Comparison of ENCODE assay signal across 8 mouse cellular contexts in the genomic region with DNA sequence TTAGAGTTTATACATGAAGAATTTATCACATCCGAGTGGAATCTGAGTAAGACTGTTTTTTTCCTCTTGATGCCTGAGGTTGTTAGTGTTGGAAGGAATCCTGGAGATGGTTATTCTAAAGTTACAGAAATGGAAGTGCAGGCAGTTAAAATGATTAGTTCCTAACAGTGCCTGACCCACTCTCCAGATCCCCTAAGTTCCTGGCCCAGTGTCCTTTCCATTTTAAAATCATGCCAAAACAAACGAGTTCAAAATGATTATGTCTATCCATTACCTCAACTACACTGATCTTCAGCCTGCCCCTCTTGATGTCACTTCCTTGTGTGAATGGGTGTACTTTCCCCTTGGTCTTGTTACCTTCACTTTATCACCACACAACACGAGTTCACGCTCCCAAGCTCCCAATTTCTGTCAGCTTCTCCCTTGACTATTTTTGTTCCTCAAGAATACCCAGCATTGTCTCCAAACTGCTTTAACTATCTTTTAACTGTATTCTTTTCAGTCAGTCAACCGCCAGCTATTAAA. TPM values are rescaled to one million over a fixed set of nuclear protein-coding genes. Genes with fewer than 3 reads are reported as not detected.
DNase-seq lines count a peak whose midpoint lies in the region; ATAC-seq and TF ChIP-seq lines count a peak whose summit lies in the region.

No protein-coding gene starts in this region.

- H3K4me3 ChIP-seq in kidney, adult 2 months (ENCODE audit: insufficient read depth, low read depth, low read length), result no peak overlapping the region
- H3K4me3 ChIP-seq in embryonic facial prominence, embryonic 10.5 days, result peak overlapping the region; percentile 97
- peak overlapping the region; percentile 98 for H3K4me3 ChIP-seq in hindbrain, embryonic 15.5 days
- peak overlapping the region; percentile 96 for H3K4me3 ChIP-seq in midbrain, embryonic 14.5 days (replicated peaks; ENCODE audit: low read depth, low read length)

- H3K4me2 ChIP-seq in hindbrain, embryonic 15.5 days, result peak overlapping the region; percentile 67
- H3K4me2 ChIP-seq in midbrain, embryonic 14.5 days (ENCODE audit: low read length), result peak overlapping the region; percentile 79

- H3K4me1 ChIP-seq in kidney, adult 2 months (ENCODE audit: control insufficient read depth, insufficient read depth, low read length), result 0 out of 2 replicates have a peak, but pooled peaks cover 3% of the 10 kb centered on the region
- peaks cover 32% of the 10 kb centered on the region for H3K4me1 ChIP-seq in embryonic facial prominence, embryonic 10.5 days
- H3K4me1 ChIP-seq in hindbrain, embryonic 15.5 days (replicated peaks), result peaks cover 54% of the 10 kb centered on the region
- peaks cover 29% of the 10 kb centered on the region for H3K4me1 ChIP-seq in midbrain, embryonic 14.5 days (ENCODE audit: control insufficient read depth, insufficient read depth, low read length)

- 53% methylated on average over 5 of the region's 5 CpGs for WGBS in kidney, adult 2 months
- 42% methylated on average over 5 of the region's 5 CpGs for WGBS in embryonic facial prominence, embryonic 10.5 days
- WGBS in hindbrain, embryonic 15.5 days, result 29% methylated on average over 5 of the region's 5 CpGs
- 27% methylated on average over 5 of the region's 5 CpGs for WGBS in midbrain, embryonic 14.5 days

- no peak for TF ChIP-seq POLR2A in kidney, adult 2 months (IDR thresholded peaks at IDR 0.05; ENCODE audit: low read depth, low read length)

- no peaks in the 10 kb centered on the region for H3K9me3 ChIP-seq in embryonic facial prominence, embryonic 10.5 days
- H3K9me3 ChIP-seq in hindbrain, embryonic 15.5 days, result no peaks in the 10 kb centered on the region
- H3K9me3 ChIP-seq in midbrain, embryonic 14.5 days (ENCODE audit: control insufficient read depth, low read length), result no peaks in the 10 kb centered on the region

- H3K27ac ChIP-seq in kidney, adult 2 months (ENCODE audit: insufficient read depth, low read depth, low read length), result no peak overlapping the region
- peak overlapping the region; percentile 99 for H3K27ac ChIP-seq in embryonic facial prominence, embryonic 10.5 days (replicated peaks)
- H3K27ac ChIP-seq in hindbrain, embryonic 15.5 days (replicated peaks), result peak overlapping the region; percentile 89
- H3K27ac ChIP-seq in midbrain, embryonic 14.5 days (replicated peaks; ENCODE audit: low read depth, low read length), result peak overlapping the region; percentile 99; the same call in 1 of the 2 replicates

- ATAC-seq in hindbrain, embryonic 15.5 days (ENCODE audit: low FRiP score, low read depth), result no peak
- no peak for ATAC-seq in midbrain, embryonic 14.5 days (ENCODE audit: low FRiP score, low TSS enrichment)

- DNase-seq in kidney, adult 2 months, result peak; percentile 30
- no peak for DNase-seq in kidney, postnatal 10 days
- DNase-seq in embryonic facial prominence, embryonic 10.5 days (ENCODE audit: low spot score), result no peak
- peak; percentile 17 for DNase-seq in midbrain, embryonic 14.5 days
- no peak for DNase-seq in cerebellum, postnatal 4 days (ENCODE audit: low spot score in 2 of 2)
- no peak for DNase-seq in layer of hippocampus, adult 18-20 months (ENCODE audit: low spot score in 2 of 2)
- no peak for DNase-seq in layer of hippocampus, postnatal 25 days (ENCODE audit: extremely low spot score in 1 of 2, low spot score in 1 of 2)

- H3K27me3 ChIP-seq in kidney, adult 2 months (replicated peaks; ENCODE audit: control insufficient read depth, insufficient read depth, low read length), result no peaks in the 10 kb centered on the region
- peaks cover 24% of the 10 kb centered on the region for H3K27me3 ChIP-seq in embryonic facial prominence, embryonic 10.5 days (replicated peaks; ENCODE audit: low read depth, poor library complexity, severe bottlenecking)
- no peaks in the 10 kb centered on the region for H3K27me3 ChIP-seq in hindbrain, embryonic 15.5 days
- H3K27me3 ChIP-seq in midbrain, embryonic 14.5 days (ENCODE audit: control insufficient read depth, insufficient read depth, low read length), result no peaks in the 10 kb centered on the region

- no peaks in the 10 kb centered on the region for H3K36me3 ChIP-seq in kidney, adult 2 months (ENCODE audit: control insufficient read depth, insufficient read depth, low read length)
- no peaks in the 10 kb centered on the region for H3K36me3 ChIP-seq in embryonic facial prominence, embryonic 10.5 days (replicated peaks)
- H3K36me3 ChIP-seq in hindbrain, embryonic 15.5 days, result no peaks in the 10 kb centered on the region
- no peaks in the 10 kb centered on the region for H3K36me3 ChIP-seq in midbrain, embryonic 14.5 days (ENCODE audit: control insufficient read depth, insufficient read depth, low read length)

- TF ChIP-seq CTCF in kidney, adult 2 months (conservative IDR thresholded peaks at IDR 0.05; ENCODE audit: insufficient read depth, insufficient read length, low read depth, low read length), result no peak

- peak overlapping the region; percentile 98 for H3K9ac ChIP-seq in hindbrain, embryonic 15.5 days
- peak overlapping the region; percentile 100 for H3K9ac ChIP-seq in midbrain, embryonic 14.5 days (replicated peaks; ENCODE audit: low read length)

RNA-seq across cellular contexts. Expression of a gene that starts 1.7 kb away (rescaled TPM):
- 1.5 TPM in 2 replicates for polyA plus RNA-seq in kidney, adult 2 months (2012; rRNA removed)
- 23.6 and 27.5 TPM in 2 replicates for polyA plus RNA-seq in embryonic facial prominence, embryonic 10.5 days (2016; fragmentation: Nextera tagmentation; extraction: Ambion mirVana)
- polyA plus RNA-seq in hindbrain, embryonic 15.5 days (2015; fragmentation: Nextera tagmentation; extraction: Ambion mirVana), result 57.0 and 59.0 TPM in 2 replicates
- polyA plus RNA-seq in midbrain, embryonic 14.5 days (2014; fragmentation: Nextera tagmentation; extraction: Ambion mirVana), result 99.2 and 99.4 TPM in 2 replicates
- 10 to 100 TPM; 61.4 to 62.0 TPM for total RNA-seq in layer of hippocampus, adult 18-20 months (2021)
- total RNA-seq in layer of hippocampus, postnatal 25 days (2021), result 10 to 100 TPM; 53.3 to 59.3 TPM

RNA-seq across cellular contexts. Expression of a gene that starts 59.5 kb away (rescaled TPM):
- polyA plus RNA-seq in kidney, adult 2 months (2012; rRNA removed), result 0.05 and 0.11 TPM in 2 replicates
- 3.1 and 4.5 TPM in 2 replicates for polyA plus RNA-seq in embryonic facial prominence, embryonic 10.5 days (2016; fragmentation: Nextera tagmentation; extraction: Ambion mirVana)
- 0.36 and 0.69 TPM in 2 replicates for polyA plus RNA-seq in hindbrain, embryonic 15.5 days (2015; fragmentation: Nextera tagmentation; extraction: Ambion mirVana)
- polyA plus RNA-seq in midbrain, embryonic 14.5 days (2014; fragmentation: Nextera tagmentation; extraction: Ambion mirVana), result 0.27 and 0.30 TPM in 2 replicates
- under 1 TPM in 1 of 2 experiments, not detected in 1; 0.07 TPM for total RNA-seq in layer of hippocampus, adult 18-20 months (2021)
- not detected for total RNA-seq in layer of hippocampus, postnatal 25 days (2021)

Comparison
In these comparisons a context has a peak if more than half of its experiments do, and no peak if none do; other contexts are left out.
1. DNase-seq: peak in kidney, adult 2 months (single experiment) and midbrain, embryonic 14.5 days (single experiment); none in kidney, postnatal 10 days (single experiment), embryonic facial prominence, embryonic 10.5 days (single experiment), cerebellum, postnatal 4 days (0 of 2), layer of hippocampus, adult 18-20 months (0 of 2) and layer of hippocampus, postnatal 25 days (0 of 2).